Mouse (Mus musculus) ovary, postnatal 14 days (tissue): ENCODE measurements around the gene Fam208b.
"Not testable (repeated sequence)": the region's sequence is repeated elsewhere in the genome, so short reads cannot be mapped to it uniquely, and the experiment has no call there.

Source experiments
- DNase-seq: peaks from one replicate; pipeline ENCODE4 v3.0.0; 2022; ENCODE audit warnings: low spot score

Gene Fam208b

DNA sequence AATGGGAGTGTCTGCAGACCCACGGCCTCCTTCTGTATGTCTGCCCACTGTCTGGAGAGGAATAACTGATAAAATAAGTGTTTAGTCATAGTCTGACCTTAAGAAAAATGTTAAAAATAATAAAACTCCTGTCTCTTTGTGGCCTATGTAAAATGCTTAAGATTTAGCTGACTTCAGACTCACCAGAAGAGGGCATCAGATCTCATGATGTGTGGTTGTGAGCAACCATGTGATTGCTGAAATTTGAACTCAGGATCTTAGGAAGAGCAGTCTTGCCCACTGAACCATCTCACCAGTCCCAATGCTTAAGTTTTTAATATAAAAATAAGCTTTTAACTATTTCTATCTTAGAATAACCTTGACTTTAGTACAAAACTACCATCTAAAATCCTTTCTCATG lies 47.8 kb downstream of the Fam208b start:
- DNase-seq, result no peak

- no peak for DNase-seq
Measured at GRCm38 (mm10) chr13:3547856-3548255, 63.1 kb downstream of the Fam208b start.

GRCm38 (mm10) chr13:3547410-3547809 lies 63.5 kb downstream of the Fam208b start:
- DNase-seq, result no peak

DNA sequence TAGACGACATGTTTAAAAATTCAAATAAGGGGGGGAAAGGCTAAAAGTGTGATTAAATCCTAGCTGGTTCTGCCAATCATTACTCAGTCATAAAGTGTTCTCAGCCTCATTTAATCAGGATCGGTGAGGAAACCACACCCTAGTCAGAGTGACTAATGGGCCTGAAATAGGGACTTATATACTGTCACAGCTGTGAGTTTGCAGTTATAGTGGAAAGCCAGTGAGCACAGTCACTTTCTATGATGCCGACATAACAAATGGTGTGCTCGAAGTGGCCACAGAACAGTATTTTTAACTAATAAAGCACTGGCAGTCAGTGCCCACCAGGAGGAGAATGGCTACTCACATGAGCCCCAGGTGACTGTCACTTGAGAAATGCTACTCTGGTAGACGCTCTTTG lies 66.0 kb downstream of the Fam208b start:
- DNase-seq, result no peak

DNA sequence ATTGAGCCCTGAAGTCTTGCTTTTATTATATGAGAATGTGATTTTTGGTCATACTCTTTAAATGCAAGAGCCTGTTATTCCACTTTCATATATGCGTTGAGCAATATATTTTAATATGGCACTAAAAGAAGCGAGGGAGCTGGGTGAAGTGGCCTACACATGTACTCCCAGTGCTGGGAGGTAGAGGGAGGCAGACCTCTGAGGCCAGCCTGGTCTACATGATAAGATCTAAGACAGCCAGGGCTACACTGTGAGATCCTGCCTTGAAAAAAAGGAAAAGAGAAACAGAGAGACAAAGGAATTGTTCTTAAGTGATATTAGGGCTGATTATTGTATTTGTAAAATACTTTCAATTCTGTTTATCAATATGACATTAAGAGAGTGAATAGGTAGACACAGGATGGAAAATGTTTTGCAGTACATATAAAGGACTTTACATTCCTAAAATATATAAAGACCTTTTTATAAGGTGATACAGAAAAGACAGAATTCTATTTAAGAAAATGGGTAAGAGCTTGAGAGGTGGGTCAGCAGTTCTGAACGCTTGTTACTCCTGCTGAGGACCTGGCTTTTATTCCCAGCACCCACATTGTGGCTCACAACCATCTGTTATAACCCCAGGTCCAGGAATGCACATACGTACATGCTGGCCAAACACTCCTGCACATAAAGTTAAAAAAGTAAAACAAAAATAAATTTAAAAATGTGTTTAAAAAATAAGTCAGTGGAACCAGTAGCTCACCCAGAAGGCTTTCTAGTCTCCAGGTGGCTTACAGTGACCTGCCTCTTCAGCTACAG lies 66.6 kb downstream of the Fam208b start:
- no peak for DNase-seq

- no peak for DNase-seq
Measured at GRCm38 (mm10) chr13:3541159-3541782, 69.6 kb downstream of the Fam208b start.

DNA sequence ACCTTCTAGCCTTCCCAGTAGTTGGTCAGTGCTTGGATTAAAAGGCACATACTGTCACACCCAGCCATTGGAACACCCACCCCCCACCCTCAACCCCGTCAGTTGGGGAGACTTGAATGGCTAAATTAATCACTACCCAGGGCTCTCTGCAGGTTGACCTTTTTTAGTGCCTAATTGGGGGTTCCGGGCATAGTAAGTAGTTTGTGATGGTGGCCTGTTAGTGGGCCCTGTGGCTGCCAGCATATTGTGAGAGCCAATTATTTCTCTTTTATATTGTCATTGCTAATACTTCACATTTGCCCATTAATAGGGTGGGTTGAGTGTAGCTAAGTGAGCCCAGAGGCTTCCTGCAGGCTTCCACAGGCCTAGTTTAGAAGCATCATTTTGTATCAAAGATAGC lies 70.7 kb downstream of the Fam208b start:
- no peak for DNase-seq

- no peak for DNase-seq
Measured at GRCm38 (mm10) chr13:3538969-3539562, 71.8 kb downstream of the Fam208b start.

- peak; percentile 59 for DNase-seq
Measured at GRCm38 (mm10) chr13:3538223-3538968, 72.5 kb downstream of the Fam208b start.

- DNase-seq, result peak; percentile 91
Measured at GRCm38 (mm10) chr13:3537594-3538222, 73.2 kb downstream of the Fam208b start, which contains the start of gene Gdi2. Gdi2 (plus strand) TSS chr13:3538063.

- DNase-seq, result no peak
Measured at GRCm38 (mm10) chr13:3534146-3534545, 76.8 kb downstream of the Fam208b start.

DNA sequence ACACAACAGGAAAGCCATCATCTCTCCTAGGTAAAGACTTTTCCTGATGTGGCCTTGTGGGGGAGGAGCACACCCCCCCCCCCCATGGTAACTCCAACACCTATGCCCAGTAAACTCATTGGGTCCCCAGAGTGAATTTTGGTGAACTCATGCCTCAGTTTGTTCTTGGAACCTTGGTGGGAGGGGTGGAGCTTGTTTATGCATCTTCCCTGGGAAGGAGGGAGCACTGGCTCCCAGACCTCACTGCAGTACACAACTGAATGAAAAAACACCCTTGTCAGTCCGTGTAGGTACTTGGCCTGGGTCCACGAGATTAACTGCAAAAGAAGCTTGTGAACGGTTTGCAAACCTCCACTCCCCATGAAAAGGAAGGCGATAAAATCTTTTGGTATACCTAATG lies 78.5 kb downstream of the Fam208b start:
- no peak for DNase-seq

DNA sequence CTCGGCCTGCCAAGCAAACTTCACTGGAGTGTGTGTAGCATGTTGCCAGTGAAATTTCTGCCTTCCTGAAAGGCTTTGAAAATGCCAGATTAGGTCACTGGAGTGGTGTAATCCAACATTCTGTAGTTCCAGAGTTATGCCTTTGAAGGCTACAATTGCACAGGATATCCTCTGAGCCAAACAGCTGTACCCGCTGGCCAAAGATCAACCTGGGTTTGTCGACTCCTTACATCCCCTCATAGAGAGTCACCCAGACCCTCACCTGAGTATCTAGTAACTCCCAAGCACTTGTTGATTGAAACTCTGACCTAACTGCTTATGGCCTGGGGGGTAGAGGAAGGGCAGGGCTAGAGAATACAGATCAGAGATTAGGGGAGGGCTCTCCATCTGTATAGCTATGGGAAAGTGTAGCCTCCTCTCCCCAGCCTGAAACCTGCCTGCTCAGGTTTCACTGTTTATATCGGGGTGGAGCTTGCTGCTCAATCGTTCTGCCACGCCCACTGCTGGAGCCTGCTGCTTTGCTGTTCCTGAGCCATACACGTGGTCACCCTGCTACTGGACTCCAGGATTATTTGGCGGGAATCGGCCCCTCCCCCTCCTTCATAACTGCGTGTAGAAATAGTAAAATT lies 79.1 kb downstream of the Fam208b start:
- DNase-seq, result no peak

DNA sequence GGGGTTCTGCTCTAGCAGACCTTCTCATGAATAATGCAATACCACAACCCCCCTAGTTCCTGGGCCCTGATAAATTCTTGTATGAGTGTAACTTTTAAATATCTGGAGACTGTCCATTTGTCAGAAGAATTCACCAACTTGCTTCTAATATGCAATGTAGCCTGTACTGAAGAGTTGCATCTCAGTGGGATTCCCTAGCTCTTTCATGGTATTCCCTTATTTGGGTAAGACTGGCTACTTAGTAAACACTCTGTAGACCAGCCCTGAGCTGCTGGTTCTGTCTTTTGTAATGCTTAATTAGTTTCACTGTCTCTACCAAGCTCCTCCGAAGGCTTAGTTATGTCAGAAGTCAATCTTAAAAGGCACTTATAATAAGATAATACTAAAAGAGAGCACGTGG lies 79.7 kb downstream of the Fam208b start:
- DNase-seq, result not testable (repeated sequence)

DNA sequence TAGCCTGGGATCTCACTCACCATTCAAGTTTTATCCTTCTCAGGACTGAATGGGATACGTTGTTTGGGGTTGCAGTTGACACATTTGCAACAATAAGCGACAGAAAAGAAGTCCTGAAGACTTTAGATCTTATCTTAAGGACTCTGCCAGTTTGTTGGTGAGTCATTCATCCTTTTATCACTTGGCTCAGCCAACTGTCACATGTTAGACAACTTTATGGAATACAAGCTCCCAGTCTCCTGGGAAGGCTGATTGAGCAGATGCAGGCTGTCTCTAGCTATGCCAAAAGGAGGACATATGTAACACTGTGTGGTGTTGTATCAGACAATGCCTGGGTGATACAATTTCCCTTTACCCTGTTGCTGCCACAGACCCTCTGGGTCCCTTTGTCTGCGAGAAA lies 80.5 kb downstream of the Fam208b start:
- no peak for DNase-seq

GRCm38 (mm10) chr13:3526328-3526727 lies 84.6 kb downstream of the Fam208b start:
- DNase-seq, result no peak

DNA sequence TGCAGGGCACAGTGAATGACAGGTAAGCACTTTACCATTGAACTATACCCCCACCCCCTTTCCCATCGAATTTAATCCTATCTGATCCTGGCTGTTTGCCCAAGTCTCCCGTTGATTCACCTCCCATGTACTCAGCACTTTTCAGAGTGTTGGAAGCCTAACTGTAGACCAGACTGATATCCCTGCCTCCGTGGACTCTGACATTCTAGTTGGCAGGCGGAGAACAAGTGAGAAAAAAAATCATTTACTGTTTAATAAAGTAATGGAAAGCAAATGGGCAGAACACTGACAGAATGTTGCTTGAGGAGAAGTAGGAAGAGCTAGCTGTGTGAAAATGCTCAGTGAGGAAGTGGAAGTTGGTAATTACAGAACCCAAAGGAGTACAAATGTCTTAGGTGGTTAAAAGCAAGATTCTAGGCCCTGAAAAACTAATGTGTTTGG lies 85.3 kb downstream of the Fam208b start:
- DNase-seq, result no peak

DNA sequence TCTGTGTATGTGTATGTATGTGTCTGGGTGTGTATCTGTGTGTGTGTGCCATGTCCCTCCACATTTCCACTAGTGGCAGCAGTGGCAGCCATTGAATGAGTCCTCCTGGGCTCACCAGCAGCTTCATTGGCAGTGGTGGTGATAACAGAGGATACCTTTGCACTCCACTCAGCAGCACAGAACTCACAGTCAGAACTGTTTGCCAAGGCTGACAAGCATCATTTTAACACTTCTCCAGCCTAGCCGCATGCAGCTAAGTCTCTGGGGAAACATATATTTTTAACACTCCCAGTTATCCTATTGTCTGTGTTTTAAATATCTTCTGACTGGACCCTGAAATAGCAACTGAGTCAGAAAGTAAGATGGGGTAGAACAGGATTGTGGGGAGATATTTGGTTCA lies 87.0 kb downstream of the Fam208b start:
- no peak for DNase-seq

DNA sequence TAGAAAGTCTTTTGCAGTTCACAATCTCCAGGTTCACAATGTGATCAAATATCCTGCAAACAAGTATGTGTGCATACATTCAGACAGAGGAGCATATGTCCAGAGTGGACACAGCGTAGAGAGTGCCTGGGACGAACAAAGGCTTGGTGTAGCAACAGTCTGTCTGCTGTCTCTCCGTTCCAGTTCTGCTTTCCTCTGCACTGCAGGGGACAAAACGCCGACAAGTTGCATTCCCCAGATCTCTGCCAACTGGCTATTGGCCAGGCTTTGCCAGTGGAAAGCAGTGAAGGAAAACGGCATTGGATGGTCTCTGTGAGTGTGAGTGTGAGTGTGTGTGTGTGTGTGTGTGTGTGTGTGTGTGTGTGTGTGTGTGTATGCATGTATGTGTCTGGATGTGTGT lies 87.4 kb downstream of the Fam208b start:
- DNase-seq, result no peak

GRCm38 (mm10) chr13:3519994-3520393 lies 90.9 kb downstream of the Fam208b start:
- not testable (repeated sequence) for DNase-seq

GRCm38 (mm10) chr13:3519357-3519756 lies 91.6 kb downstream of the Fam208b start:
- not testable (repeated sequence) for DNase-seq
